Mouse (Mus musculus): ENCODE data around the gene Tpt1.

DNA sequence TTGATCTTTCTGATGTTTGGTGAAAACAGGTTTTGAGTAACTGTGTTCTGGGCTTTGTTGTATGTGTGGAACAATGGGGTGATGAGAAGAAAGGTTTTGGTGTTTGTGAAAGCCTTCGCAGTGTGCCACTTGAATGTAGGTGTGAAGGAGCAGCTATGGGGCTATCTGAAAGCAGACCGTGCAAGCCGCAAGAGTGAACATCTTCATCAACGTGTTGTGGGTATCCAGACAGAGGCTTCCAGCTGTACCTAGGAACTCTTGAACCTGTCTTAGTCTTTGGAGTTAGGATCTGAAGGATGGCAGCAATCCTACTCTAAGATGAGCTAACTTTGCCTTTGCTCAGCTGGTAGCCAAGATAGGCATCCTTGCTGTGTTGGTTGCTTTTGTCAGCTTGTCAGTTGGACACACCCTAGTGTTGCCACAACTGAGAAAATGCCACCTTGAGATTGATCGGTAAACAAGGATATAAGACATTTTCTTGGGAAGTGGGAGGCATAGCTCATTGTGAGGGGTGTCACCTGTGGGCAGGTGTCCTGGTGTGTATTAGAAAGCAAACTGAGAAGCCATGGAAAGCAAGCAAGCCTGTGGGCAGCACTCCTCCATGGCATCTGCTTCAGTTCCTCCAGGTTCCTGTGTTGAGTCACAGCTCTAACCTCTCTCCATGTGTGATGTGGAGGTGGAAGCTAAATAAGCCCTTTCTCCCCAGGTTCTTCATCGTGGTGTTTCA is 5.1 kb downstream of the Tpt1 start:
- TF ChIP-seq POLR2A (IDR thresholded peaks at IDR 0.05; ENCODE audit: control insufficient read depth, low read depth, low read length) (no peak), CTCF (IDR thresholded peaks at IDR 0.05; ENCODE audit: control insufficient read depth, insufficient read depth, insufficient replicate concordance, low read depth, low read length) (no peak)
